Comparison of ENCODE assay signal across 9 mouse cellular contexts in the genomic region with DNA sequence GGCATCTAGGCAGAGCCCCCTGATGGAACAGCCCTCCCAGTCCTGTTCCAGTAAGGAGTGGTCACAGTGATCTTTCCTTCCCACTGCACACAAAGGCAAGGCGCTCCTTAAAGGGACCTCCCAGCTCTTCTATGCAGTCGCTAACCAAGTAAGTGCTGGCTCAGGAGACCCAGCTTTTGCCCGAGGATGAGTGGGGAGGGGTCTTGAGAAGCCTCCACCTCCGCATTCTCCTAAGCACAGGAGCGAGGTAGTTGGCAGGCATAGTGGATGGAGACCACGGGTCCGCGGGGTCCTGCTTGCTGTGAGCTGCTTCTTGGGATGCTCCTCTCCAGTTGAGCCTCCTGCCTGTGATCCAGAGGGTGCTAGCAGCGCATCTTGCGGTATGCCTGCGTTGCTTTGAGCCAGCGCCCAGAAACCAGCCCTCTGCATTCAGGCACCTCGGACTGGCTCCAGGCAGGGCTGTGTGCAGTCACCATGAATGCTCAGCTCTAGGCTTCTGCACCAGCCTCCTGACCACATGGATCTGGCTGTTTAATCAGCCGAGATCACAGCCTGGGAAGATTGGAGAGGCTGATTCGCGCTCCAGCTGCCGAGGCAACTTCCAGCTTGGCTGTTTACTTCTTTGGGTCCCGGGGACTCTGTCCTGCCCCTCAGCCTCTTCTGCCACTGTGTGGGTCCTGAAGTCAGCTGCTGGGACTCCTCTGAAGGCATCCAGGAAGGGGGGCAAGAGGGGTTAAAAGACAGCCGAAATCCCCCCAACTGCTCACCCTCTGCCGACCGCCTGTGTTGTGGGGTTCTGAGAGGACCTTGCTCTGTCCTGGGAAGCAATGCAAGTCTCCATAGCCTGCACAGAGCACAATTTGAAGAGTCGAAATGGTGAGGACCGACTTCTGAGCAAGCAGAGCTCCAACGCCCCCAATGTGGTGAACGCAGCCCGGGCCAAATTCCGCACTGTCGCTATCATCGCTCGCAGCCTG. TPM values are rescaled to one million over a fixed set of nuclear protein-coding genes. Genes with fewer than 3 reads are reported as not detected.
DNase-seq lines count a peak whose midpoint lies in the region; ATAC-seq and TF ChIP-seq lines count a peak whose summit lies in the region.
"Had no signal": no experiment of that assay in that cellular context is flagged by ENCODE, and none has a peak within 500 bp of the region (broad histone marks: within the 10 kb centered on the region; RNA-seq: fewer than 3 reads in every experiment).

Kcnab1 (plus strand) TSS at position 440 of the 977 bp plus-strand sequence.

- H3K4me2 ChIP-seq in forebrain, postnatal 0 days (ENCODE audit: low read depth) = peak within 1 kb of the TSS; percentile 90
- H3K4me2 ChIP-seq in hindbrain, embryonic 13.5 days = peak within 1 kb of the TSS; percentile 94
- H3K4me2 ChIP-seq in neural tube, embryonic 12.5 days (replicated peaks) = peak within 1 kb of the TSS; percentile 89

- peak; percentile 15 for DNase-seq in Patski (ENCODE audit: low read depth, low spot score)
- DNase-seq in cerebellum, adult 8-10 months = peak; percentile 65
- peak; percentile 61 for DNase-seq in forebrain, postnatal 0 days
- DNase-seq in left cerebral cortex, postnatal 36 days (ENCODE audit: low spot score in 2 of 2) = peak; percentile 63
- DNase-seq in thymus, postnatal 4 days = no peak
- DNase-seq in spleen, postnatal 14 days (ENCODE audit: low spot score in 2 of 2) = no peak

- in situ Hi-C loops in Patski (cut with MboI; ENCODE audit: low pct_unique_long_range_greater_than_20kb) = no loop called here

- 0 out of 2 replicates have a peak within 1 kb of the TSS, but pooled peaks have one; percentile 1 for H3K27ac ChIP-seq in forebrain, postnatal 0 days (ENCODE audit: low read depth, low read length)
- 0 out of 2 replicates have a peak within 1 kb of the TSS, but pooled peaks have one; percentile 50 for H3K27ac ChIP-seq in hindbrain, embryonic 13.5 days
- H3K27ac ChIP-seq in neural tube, embryonic 12.5 days = no peak within 1 kb of the TSS

- peaks cover 16% of the 10 kb centered on the region for H3K27me3 ChIP-seq in Patski
- H3K27me3 ChIP-seq in forebrain, postnatal 0 days (ENCODE audit: insufficient read depth, low read length) = no peaks in the 10 kb centered on the region
- H3K27me3 ChIP-seq in hindbrain, embryonic 13.5 days = peaks cover 10% of the 10 kb centered on the region; the same call in 1 of the 2 replicates
- H3K27me3 ChIP-seq in neural tube, embryonic 12.5 days (replicated peaks) = peaks cover 4% of the 10 kb centered on the region; the same call in 1 of the 2 replicates

- peak within 1 kb of the TSS; percentile 54 for H3K4me3 ChIP-seq in forebrain, postnatal 0 days (ENCODE audit: low read depth, low read length)
- H3K4me3 ChIP-seq in hindbrain, embryonic 13.5 days = peak within 1 kb of the TSS; percentile 55
- H3K4me3 ChIP-seq in neural tube, embryonic 12.5 days = peak within 1 kb of the TSS; percentile 41
- H3K4me3 ChIP-seq: erythroblast, embryonic 14.5 days had no signal

- under 1% methylated on average over 30 of the region's 30 CpGs for WGBS in forebrain, postnatal 0 days
- under 1% methylated on average over 30 of the region's 30 CpGs for WGBS in hindbrain, embryonic 13.5 days
- WGBS in neural tube, embryonic 12.5 days = under 1% methylated on average over 30 of the region's 30 CpGs

- H3K9ac ChIP-seq in forebrain, postnatal 0 days = peak within 1 kb of the TSS; percentile 62
- H3K9ac ChIP-seq in hindbrain, embryonic 13.5 days = peak within 1 kb of the TSS; percentile 76
- H3K9ac ChIP-seq in neural tube, embryonic 12.5 days = peak within 1 kb of the TSS; percentile 58

- H3K4me1 ChIP-seq in forebrain, postnatal 0 days (ENCODE audit: insufficient read depth) = 0 out of 2 replicates have a peak, but pooled peaks cover 7% of the 10 kb centered on the region
- peaks cover 16% of the 10 kb centered on the region for H3K4me1 ChIP-seq in hindbrain, embryonic 13.5 days (replicated peaks)
- H3K4me1 ChIP-seq in neural tube, embryonic 12.5 days = 0 out of 2 replicates have a peak, but pooled peaks cover 9% of the 10 kb centered on the region

- no peak for TF ChIP-seq CTCF in Patski (IDR thresholded peaks at IDR 0.05)
- TF ChIP-seq CTCF in forebrain, postnatal 0 days (IDR thresholded peaks at IDR 0.05; ENCODE audit: low read depth) = no peak

- H3K36me3 ChIP-seq in forebrain, postnatal 0 days (ENCODE audit: insufficient read depth) = no peaks in the 10 kb centered on the region
- H3K36me3 ChIP-seq in hindbrain, embryonic 13.5 days = no peaks in the 10 kb centered on the region
- H3K36me3 ChIP-seq in neural tube, embryonic 12.5 days = no peaks in the 10 kb centered on the region

- POLR2A ChIA-PET in Patski (lab: Charles Lee) = no interaction called here

- intact Hi-C loops in left cerebral cortex, postnatal 36 days (cut with DNase I) = loop anchor here (5.0 kb wide), 1 partner anchor 117 kb away; no protein-coding TSS in a partner anchor

- CTCF ChIA-PET in Patski (lab: Charles Lee) = interaction anchor here (1.8 kb wide), 1 partner anchor 9 kb away, joined by 4 read pairs; no protein-coding TSS in a partner anchor

- H3K9me3 ChIP-seq in forebrain, postnatal 0 days (ENCODE audit: low read length) = no peaks in the 10 kb centered on the region
- no peaks in the 10 kb centered on the region for H3K9me3 ChIP-seq in hindbrain, embryonic 13.5 days
- no peaks in the 10 kb centered on the region for H3K9me3 ChIP-seq in neural tube, embryonic 12.5 days

- peak; percentile 59 for ATAC-seq in Patski
- peak; percentile 83 for ATAC-seq in forebrain, postnatal 0 days
- peak; percentile 90 for ATAC-seq in hindbrain, embryonic 13.5 days (ENCODE audit: low FRiP score)
- ATAC-seq in neural tube, embryonic 12.5 days (ENCODE audit: low FRiP score, low read depth) = peak; percentile 81

RNA-seq across cellular contexts. Expression of gene Kcnab1, which starts in this region (rescaled TPM):
- polyA plus RNA-seq in Patski (2021) = 0.23 TPM
- 7.3 and 10.5 TPM in 2 replicates for total RNA-seq in forebrain, postnatal 0 days (2014; rRNA removed)
- 9.6 and 10.9 TPM in 2 replicates for polyA plus RNA-seq in forebrain, postnatal 0 days (2015; fragmentation: Nextera tagmentation; extraction: Ambion mirVana)
- polyA plus RNA-seq in hindbrain, embryonic 13.5 days (2015; fragmentation: Nextera tagmentation; extraction: Ambion mirVana) = 6.8 and 7.6 TPM in 2 replicates
- 10 to 100 TPM; 85.7 to 89.1 TPM for total RNA-seq in left cerebral cortex, postnatal 36 days (2021)
- polyA plus RNA-seq in neural tube, embryonic 12.5 days (2016; fragmentation: Nextera tagmentation; extraction: Ambion mirVana) = 12.1 and 14.7 TPM in 2 replicates
- polyA plus RNA-seq: erythroblast, embryonic 14.5 days had no signal

Comparison
In these comparisons a context has a peak if more than half of its experiments do, and no peak if none do; other contexts are left out.
1. Peak in DNase-seq and ATAC-seq in Patski; RNA of the gene not detected or under 1 TPM.
2. DNase-seq: peak in cerebellum, adult 8-10 months (single experiment), forebrain, postnatal 0 days (single experiment) and left cerebral cortex, postnatal 36 days (2 of 2); none in thymus, postnatal 4 days (single experiment) and spleen, postnatal 14 days (0 of 2).
3. Peak in every context shown above with its lines, with median percentiles within 50 percentile points of each other: ATAC-seq, H3K4me2 ChIP-seq, H3K4me3 ChIP-seq and H3K9ac ChIP-seq.